Mouse (Mus musculus): Measurements from ENCODE around the gene Agtpbp1. TPM values are rescaled to one million over a fixed set of nuclear protein-coding genes. Genes with fewer than 3 reads are reported as not detected.
A peak's percentile ranks its signal among the peaks of the same experiment; 100 is the strongest.

Gene Agtpbp1
- total RNA-seq, 2 experiments from 2014 or later = 13.6 to 35.5 TPM

GRCm38 (mm10) chr13:59538661-59539060 lies 46.4 kb downstream of the Agtpbp1 start:
- no peak for ATAC-seq (replicated peaks; ENCODE audit: low FRiP score, poor library complexity, severe bottlenecking)

- ATAC-seq (replicated peaks; ENCODE audit: low FRiP score, poor library complexity, severe bottlenecking) = no peak
These were observed 48.4 kb downstream of the Agtpbp1 start for GRCm38 (mm10) chr13:59536631-59537030.

GRCm38 (mm10) chr13:59535746-59536145 lies 49.3 kb downstream of the Agtpbp1 start:
- no peak for ATAC-seq (replicated peaks; ENCODE audit: low FRiP score, poor library complexity, severe bottlenecking)

- ATAC-seq (replicated peaks; ENCODE audit: low FRiP score, poor library complexity, severe bottlenecking) = no peak
These were observed 50.7 kb downstream of the Agtpbp1 start for GRCm38 (mm10) chr13:59534301-59534700.

- no peak for ATAC-seq (replicated peaks; ENCODE audit: low FRiP score, poor library complexity, severe bottlenecking)
These were observed 51.7 kb downstream of the Agtpbp1 start for GRCm38 (mm10) chr13:59533331-59533730.

GRCm38 (mm10) chr13:59531203-59531602 lies 53.8 kb downstream of the Agtpbp1 start:
- ATAC-seq (replicated peaks; ENCODE audit: low FRiP score, poor library complexity, severe bottlenecking) = no peak

- ATAC-seq (replicated peaks; ENCODE audit: low FRiP score, poor library complexity, severe bottlenecking) = no peak
These were observed 54.5 kb downstream of the Agtpbp1 start for GRCm38 (mm10) chr13:59530491-59530890.

- no peak for ATAC-seq (replicated peaks; ENCODE audit: low FRiP score, poor library complexity, severe bottlenecking)
These were observed 63.6 kb downstream of the Agtpbp1 start for GRCm38 (mm10) chr13:59521271-59522064.

GRCm38 (mm10) chr13:59520834-59521233 lies 64.2 kb downstream of the Agtpbp1 start:
- no peak for ATAC-seq (replicated peaks; ENCODE audit: low FRiP score, poor library complexity, severe bottlenecking)

- ATAC-seq (replicated peaks; ENCODE audit: low FRiP score, poor library complexity, severe bottlenecking) = no peak
These were observed 65.5 kb downstream of the Agtpbp1 start for GRCm38 (mm10) chr13:59519479-59519878.

GRCm38 (mm10) chr13:59518016-59518415 lies 67.0 kb downstream of the Agtpbp1 start:
- ATAC-seq (replicated peaks; ENCODE audit: low FRiP score, poor library complexity, severe bottlenecking) = no peak

- peak; percentile 48; the same call in 1 of the 2 replicates for ATAC-seq (replicated peaks; ENCODE audit: low FRiP score, poor library complexity, severe bottlenecking)
These were observed 70.0 kb downstream of the Agtpbp1 start for GRCm38 (mm10) chr13:59515074-59515473.

GRCm38 (mm10) chr13:59509644-59510366 lies 75.2 kb downstream of the Agtpbp1 start:
- no peak for ATAC-seq (replicated peaks; ENCODE audit: low FRiP score, poor library complexity, severe bottlenecking)

- ATAC-seq (replicated peaks; ENCODE audit: low FRiP score, poor library complexity, severe bottlenecking) = no peak
These were observed 76.4 kb downstream of the Agtpbp1 start for GRCm38 (mm10) chr13:59508584-59508983.

GRCm38 (mm10) chr13:59506450-59506849 lies 78.6 kb downstream of the Agtpbp1 start:
- ATAC-seq (replicated peaks; ENCODE audit: low FRiP score, poor library complexity, severe bottlenecking) = no peak

- no peak for ATAC-seq (replicated peaks; ENCODE audit: low FRiP score, poor library complexity, severe bottlenecking)
These were observed 79.2 kb downstream of the Agtpbp1 start for GRCm38 (mm10) chr13:59505867-59506266.

- ATAC-seq (replicated peaks; ENCODE audit: low FRiP score, poor library complexity, severe bottlenecking) = no peak
These were observed 81.4 kb downstream of the Agtpbp1 start for GRCm38 (mm10) chr13:59503581-59503980.

- ATAC-seq (replicated peaks; ENCODE audit: low FRiP score, poor library complexity, severe bottlenecking) = no peak
These were observed 85.2 kb downstream of the Agtpbp1 start for GRCm38 (mm10) chr13:59499831-59500230.

- ATAC-seq (replicated peaks; ENCODE audit: low FRiP score, poor library complexity, severe bottlenecking) = no peak
These were observed 85.7 kb downstream of the Agtpbp1 start for GRCm38 (mm10) chr13:59499374-59499773.

- ATAC-seq (replicated peaks; ENCODE audit: low FRiP score, poor library complexity, severe bottlenecking) = no peak
These were observed 86.8 kb downstream of the Agtpbp1 start for GRCm38 (mm10) chr13:59498191-59498590.

- ATAC-seq (replicated peaks; ENCODE audit: low FRiP score, poor library complexity, severe bottlenecking) = no peak
These were observed 89.2 kb downstream of the Agtpbp1 start for GRCm38 (mm10) chr13:59495839-59496238.

All from erythroblast, adult 5-6 weeks (primary cell).